Mouse (Mus musculus) ovary, postnatal 10 days (tissue): ENCODE data around the gene C2cd2l.
"Not testable (repeated sequence)": the region's sequence is repeated elsewhere in the genome, so short reads cannot be mapped to it uniquely, and the experiment has no call there.

Experiments used
- DNase-seq: peaks from one replicate; pipeline ENCODE4 v3.0.0; 2022; ENCODE audit warnings: low spot score

C2cd2l gene

DNA sequence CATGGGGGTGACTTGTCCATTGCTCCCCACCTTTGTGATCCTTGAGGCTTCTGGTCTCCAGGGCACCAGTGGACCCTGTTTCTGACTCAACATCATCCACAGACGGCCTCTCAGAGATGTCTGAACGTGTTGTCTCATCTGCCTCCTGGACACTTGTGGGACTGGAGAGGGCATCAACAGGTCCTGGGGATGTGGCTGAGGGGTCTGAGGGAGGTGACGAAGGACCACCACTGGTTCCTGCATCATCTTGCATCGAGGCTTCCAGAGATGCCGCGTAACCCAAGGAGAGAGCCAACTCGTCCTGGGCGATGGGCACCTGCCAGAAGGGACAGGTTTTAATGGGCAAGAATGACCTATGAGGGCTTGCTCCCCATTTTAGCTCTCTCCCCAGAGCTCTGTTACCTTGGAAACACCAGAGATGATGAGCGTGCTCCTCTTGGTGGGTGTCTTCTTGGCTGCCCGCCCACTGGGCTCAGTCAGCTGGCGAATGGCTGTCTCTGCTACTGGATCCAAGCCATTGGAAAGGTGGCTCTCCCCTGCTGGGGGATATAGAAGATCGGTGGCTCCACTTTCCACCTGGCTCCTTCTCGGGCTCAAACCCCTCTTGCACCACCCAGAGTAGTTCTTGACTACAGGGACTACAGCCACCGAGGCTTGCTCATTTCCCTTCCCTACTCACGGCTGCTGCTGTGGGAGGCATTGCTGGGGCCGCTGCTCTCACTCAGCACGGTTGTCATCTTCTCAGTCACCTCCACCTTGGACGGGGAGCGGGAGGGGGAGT lies 6.4 kb downstream of the C2cd2l start:
- no peak for DNase-seq

DNA sequence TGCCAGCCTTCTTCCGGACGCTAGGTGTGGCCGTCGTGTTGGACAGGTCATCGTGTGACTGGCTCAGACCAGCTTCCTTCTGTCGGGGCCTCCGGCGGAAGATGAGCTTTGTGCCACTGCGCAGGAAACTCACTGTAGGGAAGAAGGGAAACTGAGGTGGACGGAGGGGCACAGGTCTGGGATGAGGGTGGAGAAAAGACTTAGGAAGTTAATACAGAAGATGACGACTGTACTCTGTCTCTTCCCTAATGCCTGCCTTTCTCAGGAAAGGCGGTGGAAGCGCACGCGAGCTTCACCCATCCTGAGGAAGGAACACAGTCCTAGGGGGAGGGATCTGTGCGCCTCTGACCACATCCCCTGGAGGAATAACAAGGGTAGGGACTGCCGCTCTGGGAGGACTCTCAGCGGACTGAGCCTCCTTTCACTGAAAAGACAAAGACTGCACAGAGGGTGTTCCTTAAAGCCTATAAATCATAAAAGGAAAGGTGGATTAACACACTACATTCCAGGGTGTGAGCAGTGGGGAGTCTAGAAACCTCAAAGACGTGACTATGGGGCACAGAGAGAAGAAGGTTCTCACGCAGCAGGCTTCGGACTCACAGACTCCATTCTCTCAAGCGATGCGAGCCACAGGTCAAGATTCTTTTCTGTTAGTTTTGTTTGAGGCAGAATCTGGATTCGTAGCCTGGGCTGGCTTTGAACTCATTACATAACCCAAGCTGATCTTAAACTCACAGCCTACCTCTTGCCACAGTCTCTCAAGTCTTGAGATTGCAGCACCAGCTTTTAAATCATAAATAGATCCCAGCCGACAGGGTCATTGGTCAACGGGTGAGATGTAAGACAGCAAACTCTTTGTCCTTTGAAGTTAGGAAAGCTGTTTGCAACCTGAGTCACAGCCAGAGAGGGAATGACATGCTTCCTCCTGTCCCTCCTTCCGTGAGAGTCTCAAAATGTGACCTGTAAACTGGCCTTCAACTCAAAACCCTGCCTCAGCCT lies 8.7 kb downstream of the C2cd2l start:
- no peak for DNase-seq

DNA sequence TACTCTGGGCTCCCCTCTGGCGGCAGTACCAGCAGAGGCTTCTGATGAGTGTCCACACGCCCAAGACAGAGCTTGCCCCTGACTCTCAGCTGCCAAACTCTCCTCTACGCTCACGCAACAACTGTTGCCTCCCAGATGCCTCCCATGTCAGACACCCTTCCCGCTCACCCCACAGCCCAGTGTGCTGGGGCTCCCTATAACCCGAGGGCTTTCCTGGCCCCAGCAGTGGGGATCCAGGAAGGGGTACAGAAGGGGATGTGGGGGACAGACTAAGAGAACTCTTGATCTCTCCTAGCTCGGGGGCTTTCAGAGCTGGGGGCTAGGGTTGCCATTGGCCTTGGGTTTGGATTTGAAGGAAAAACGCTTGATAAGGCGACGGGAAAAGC lies 9.3 kb downstream of the C2cd2l start:
- DNase-seq = no peak

DNA sequence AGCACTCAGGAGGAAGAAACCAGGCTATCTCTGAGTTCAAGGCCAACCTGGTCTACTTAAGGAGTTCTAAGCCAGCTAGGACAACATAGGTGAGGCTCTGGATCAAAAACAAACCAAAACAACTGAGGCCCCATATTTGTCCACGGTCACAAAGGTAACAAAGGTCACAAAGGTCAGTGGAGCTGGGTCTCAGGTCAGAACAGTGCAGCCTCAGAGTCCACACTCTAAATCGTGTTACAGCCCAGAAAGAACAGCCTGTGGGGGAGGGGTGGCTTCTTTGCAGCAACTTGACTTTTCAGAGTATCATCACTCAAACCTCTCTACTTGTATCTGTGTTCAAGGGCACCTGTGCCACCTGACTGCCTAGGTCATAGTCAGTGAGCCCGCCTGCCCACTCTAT lies 10.3 kb downstream of the C2cd2l start:
- no peak for DNase-seq

DNA sequence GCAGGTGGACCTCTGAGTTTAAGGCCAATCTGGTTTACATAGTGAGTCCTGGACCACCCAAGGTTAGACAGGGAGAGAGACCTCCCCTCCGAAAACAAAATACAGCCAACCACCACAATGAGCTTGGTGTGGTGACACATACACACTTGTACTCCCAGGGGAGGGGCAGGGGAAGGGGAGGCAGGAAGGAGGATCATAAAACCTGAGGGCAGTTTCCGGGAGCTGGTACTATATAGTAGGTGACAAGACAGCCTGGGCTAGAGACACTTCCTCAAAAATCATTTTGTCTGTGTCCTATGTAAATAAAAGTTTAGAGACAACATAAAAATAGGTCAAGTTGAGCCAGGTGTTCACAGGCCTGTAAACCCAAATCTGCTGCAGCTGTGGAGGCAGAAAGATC lies 12.8 kb downstream of the C2cd2l start:
- no peak for DNase-seq

DNA sequence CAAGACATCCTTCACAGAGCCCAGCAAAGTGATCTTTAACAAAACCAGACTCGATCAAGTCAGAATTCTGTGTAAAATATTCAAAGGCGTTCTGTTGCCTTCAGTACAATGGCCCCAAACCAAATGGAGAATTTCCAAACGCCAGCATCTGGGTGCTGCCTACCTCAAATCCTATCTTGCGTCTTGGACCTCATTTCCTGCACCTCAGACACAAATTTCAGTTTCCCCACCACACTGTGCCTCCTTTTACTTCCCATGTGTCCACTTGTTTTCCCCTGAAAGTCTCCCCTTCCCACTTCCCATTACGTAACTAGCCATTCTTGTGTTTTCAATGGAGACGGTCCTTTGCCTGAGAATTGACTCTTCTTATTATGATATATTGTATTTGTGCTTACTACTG lies 13.6 kb downstream of the C2cd2l start:
- DNase-seq = no peak

DNA sequence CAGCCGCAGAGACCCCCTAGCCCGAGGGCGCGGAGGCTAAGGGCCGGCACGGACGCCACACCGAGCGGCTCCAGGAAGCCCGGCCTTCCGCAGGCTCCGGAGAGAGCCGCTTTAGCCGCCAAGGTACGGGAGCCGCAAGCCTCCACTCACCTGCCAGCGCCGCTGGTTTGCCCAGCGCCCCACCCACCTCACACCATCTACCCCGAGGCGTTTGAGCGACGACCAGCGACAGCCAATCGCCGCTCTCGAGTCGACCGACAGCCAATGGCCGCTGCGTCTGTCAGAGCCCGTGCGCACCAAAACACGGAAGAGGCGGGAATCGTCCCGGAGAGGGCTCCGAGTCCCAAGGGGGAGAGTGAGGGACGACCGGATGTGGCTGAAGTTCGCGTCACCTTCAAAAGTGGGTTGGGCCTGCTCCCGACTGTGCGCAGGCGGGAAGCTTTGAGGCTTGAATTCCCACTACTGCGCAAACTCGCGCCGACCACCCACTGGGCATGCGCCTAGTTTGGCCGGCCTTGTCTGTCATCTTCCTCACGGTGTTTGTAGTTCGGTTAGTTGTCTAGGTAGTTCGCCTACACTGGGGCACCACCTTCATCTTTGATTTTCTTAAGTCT lies 14.5 kb downstream of the C2cd2l start, which contains the start of gene Hinfp:
Gene Hinfp (minus strand): TSS at position 206 of the 614 bp plus-strand sequence.
- DNase-seq = peak; percentile 94

DNA sequence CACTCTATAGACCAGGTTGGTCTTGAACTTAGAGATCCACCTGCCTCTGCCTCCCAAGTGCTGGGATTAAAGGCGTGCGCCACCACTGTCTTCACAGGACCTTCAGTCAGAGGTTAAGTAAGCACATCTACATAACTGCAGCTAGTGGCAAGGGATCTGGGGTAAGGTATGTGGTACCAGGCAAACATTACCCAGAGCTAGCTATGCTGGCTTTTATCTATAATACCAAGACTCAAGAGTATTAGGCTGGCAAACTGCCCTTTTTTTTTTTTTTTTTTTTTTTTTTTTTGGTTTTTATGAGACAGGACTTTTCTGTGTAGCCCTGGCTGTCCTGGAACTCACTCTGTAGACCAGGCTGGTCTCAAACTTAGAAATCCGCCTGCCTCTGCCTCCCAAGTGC lies 20.1 kb downstream of the C2cd2l start:
- not testable (repeated sequence) for DNase-seq

DNA sequence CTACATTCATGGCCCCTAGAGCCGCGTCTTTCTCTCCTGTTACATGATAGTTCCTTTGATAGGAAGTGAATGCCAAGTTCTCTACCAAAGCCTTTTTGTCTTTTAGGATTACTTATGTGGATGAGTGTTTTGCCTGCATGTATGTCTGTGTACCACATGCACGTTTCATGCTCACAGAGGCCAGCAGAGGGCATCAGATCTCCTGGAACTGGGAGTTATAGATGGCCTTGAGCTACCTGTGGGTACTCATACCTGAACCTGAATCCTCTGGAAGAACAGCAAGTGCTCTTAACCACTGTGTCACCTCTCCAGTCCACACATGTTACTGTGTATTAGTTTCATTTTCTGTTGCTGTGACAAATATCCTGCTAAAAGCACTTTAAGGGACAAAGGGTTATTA lies 27.6 kb downstream of the C2cd2l start:
- no peak for DNase-seq

DNA sequence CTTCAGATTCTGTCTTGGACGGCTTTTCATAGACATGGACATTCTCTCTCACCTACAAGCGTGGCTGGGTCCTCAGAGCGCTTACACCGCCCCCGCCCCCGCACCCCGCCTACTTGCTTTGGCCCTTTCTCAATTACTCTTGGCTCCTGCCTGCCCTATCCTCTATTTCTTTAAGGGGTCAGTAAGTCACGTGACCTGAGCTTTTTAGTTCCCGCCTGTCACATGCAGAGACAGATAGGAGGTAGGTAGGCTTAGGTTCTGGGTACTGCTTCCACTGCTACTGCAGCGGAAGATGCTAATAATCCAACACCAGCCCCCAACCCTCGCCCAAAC lies 31.2 kb downstream of the C2cd2l start:
- DNase-seq = no peak

DNA sequence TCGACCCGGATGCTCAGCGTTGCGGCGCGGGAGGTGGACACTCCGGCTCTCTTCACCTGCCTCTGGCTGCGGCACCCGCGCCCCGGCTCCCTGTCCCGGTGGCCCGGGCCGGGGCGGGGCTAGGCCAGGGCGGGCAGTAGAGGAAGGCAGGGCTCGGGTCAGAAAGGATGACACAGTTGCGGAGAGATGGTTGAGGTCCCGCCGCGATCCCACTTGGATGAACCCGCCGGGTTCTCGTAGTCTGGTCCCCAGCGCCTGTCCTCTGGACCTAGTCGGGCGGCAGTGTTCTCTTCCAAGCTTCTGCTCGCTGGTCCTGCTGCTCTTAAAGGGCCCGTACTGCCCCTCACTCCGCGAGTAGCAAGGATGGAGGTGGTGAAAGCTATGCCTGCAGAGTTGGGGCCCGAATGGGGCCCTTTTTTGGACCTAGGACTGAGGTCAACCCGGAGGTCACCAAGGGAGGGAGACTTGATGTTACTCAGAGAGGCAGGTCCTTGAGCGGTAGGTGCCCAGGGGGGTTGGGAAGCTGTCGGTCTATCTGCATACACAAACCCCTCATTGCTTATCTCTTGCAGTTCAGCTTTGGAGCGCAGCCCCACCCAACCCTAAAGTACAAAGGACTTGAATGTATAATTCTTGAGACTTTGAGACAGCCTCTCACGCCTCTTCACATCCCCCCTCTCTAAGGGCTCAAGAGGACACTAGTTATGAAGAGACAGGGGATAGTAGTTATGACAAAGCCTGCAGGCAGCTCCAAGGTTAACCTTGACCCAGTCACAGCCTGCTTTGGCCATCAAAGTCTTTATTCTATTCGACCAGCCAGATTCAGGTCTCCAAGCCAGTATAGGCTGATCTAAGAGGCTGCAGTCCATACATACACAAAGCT lies 31.8 kb downstream of the C2cd2l start, which contains the start of gene Abcg4:
Gene Abcg4 (minus strand): TSS at position 540 of the 883 bp plus-strand sequence.
- DNase-seq = no peak

DNA sequence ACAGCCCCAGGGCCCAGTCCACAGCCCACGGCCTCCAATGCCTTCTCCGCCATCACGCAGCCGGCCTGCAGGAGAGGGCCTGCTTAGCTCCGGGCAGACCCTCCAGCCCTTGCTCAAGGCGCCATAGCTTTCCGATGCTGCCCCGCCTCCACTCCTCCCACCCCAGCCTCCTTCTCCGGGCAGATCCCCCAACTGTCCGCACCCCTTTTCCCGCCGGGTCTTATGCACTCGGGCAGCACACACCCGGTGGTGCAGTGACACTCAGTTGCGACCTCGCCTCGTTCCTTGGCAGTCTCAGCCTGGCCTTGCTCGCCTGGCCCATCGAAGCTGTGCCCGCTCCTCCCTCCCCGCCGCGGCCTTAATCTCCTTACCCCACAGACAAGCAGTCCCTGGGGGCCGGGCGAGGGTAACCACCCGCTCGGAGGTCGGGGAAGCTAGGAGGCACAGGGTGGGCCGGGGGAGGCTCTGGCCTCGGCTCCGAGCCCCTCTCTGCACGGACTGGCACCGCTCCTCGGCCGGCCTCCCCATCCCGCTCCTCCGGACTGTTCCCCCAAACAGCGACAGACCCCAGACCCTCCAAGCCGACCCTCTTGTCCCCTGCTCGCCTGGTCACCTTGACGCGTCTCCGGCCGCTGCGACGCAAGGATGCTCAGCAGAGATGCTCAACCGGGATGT lies 32.5 kb downstream of the C2cd2l start:
- DNase-seq = no peak

DNA sequence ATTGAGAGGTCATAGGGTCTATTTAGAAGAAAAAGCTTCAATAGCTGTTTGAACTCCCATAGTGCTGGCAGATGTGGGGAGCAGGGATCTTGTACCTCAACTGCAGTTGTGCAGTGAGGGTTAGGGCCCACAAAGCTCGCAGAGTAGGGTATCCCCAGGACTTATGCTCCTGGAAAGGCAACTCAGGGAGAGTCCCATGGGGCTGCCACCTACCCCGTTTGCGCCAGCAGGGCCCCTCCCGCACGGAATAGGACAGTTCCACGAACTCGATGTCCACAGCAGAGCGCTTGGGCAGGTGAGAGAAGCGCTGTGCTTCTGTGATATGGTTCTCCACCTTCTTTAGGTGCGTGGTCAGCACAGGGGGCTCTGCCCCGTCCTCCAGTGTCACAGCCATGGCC lies 33.1 kb downstream of the C2cd2l start:
- DNase-seq = no peak

DNA sequence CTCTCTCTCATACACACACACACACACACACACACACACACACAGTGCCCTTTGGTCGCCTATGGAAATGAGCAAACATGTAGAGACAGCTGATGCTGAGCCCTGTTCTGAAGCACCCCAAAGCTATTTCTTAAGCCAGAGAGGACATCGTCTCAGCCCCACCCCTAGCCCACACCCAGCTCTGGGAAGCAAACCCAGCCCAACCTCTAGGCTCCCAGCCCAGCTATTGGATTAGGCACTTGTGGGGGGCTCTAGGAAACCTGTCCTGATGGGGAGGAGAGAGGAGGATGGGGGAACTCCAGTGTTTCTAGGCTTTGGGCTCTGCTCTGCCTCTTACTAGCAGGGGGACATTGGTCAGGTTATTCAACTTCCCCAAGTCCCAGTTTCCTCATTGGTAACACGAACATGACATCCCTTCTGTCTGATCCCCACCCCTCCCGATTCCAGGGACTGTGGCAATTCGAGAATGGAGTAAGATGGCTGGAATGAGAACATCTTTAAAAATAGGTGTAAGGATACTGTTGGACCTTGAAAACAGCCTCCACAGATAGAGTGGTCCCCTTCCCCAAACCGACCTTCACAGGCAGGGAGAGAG lies 33.7 kb downstream of the C2cd2l start:
- DNase-seq = no peak

DNA sequence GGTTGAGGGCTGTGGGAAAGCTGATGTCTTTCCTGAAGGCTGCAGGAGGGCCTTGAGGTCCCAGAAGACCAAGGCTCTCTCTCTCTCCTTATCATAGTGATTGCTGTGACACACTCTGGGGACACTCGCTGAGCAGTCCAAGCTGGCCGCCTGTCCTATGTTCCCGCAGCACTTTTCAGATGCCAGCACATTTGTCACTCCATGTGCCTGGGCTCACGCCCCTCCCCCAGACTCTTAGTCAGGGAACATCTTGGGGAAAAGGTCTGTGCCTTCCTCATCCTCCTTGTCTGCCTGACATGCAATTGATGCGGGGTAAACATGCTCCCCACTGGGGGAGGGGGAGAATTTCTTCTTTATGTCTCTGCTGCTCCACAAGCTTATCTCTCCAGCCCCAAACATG lies 36.9 kb downstream of the C2cd2l start:
- no peak for DNase-seq

DNA sequence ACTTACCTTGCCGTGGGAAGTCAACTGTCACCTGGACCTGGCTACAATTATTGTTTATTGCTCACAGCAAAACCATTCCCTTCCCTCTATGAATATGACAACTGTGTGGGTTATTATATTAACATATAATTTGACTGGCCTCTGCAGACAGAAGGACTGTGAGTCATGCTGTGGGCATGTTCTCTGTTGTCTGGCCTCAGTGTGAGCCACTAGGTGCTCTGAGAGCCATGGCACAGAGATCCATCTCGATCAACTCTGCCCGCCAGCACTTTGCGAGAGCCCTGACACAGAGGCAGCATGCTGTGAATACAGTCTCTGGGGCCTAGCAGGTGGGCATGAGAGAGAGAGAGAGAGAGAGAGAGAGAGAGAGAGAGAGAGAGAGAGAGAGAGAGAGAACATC lies 50.1 kb downstream of the C2cd2l start:
- no peak for DNase-seq

DNA sequence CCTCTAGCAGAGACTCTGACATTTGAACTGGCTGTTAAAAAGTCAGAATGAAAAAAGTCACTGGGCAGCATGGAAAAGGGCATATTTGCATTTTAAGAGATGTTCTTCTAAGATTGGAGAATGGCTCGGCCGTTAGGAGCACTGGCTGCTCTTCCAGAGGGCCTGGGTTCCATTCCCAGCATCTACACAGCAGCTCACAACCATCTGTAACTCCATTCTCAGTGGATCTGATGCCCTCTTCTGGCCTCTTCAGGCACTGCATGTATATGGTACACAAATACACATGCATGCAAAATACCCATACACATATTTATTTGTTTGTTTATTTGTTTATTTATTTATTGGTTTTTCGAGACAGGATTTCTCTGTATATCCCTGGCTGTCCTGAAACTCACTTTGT lies 51.0 kb downstream of the C2cd2l start:
- no peak for DNase-seq

DNA sequence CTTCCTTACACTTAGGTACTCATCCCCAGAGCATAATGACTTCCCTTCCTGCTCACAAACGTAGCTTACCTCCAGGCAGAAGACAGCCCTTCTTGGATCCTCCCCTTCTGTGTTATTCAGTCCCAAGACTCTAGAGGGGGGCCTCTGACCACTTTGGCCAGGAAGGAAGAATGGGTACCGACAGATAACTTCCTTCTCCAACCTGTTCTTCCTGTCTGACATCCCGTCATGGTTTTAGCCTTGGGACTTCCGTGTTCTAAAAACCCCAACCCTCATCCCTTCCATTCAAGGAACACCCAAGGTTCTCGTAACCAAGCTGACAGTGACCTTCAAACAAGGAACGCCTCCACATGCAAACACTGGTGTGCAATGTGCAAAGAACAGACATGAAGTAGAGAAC lies 51.7 kb downstream of the C2cd2l start, which contains the start of gene Nlrx1:
Gene Nlrx1 (minus strand): TSS at position 168 of the 400 bp plus-strand sequence.
- no peak for DNase-seq

DNA sequence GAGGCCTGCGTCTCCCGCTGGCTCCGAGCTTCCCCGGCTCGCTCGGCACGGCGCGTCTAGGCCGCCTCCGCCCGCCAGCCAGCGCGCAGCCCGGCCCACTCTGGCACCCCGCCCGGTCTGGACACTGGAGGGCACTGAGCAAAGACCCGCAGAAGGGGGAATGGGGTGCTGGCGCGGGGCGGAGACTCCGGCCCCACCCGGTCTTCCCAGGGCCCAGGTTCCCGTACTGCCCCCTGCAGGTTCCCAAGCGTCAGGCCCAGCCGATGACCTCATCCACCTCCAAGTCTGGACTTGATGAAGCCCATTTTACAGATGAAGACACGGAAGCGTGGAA lies 52.1 kb downstream of the C2cd2l start:
- DNase-seq = peak; percentile 89

DNA sequence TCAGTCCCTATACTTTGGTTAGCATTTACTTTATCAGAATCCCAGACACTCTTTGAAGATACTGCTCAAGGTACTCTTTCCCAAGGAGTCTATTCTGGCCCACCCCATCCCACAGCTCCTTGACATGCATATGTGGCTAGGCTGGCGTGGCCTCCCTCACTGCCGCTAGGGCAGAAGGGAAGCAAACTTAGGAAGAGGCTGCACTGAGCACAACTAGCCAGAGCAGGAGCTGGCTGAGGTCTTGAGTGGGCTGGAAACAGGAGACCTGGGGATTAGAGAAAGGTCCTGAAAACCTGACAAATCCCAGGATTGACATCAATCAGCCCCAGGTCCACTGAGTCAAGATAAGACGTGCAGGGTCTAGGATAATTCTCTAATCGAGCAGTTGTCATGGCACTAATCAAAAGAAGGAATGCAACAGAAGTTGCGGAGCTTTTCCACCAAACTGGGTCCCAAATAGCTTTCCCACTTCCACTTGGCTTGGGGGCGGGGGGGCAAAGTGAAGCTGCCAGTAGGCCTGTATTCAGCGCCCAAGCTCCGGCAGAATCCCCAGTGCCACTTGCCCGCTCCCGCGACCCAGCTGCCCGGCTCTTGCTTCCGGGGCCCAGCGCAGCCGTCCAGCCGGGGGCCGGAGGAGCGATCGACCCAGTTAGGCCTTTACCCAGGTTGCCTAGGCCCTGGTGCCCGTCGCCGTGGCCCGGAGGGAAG lies 52.6 kb downstream of the C2cd2l start:
- DNase-seq = no peak
